Comparison of ENCODE assay signal across 8 mouse cellular contexts in genomic region chr19:3684957-3685580, GRCm38 (mm10). TPM values are rescaled to one million over a fixed set of nuclear protein-coding genes. Genes with fewer than 3 reads are reported as not detected.
DNase-seq lines count a peak whose midpoint lies in the region; TF ChIP-seq lines count a peak whose summit lies in the region.

No protein-coding gene starts in this region.

- H3K4me3 ChIP-seq in left cerebral cortex, adult 2 months = peak overlapping the region; percentile 73
- H3K4me3 ChIP-seq in forebrain, embryonic 10.5 days = peak overlapping the region; percentile 93

- peaks cover 16% of the 10 kb centered on the region for H3K27me3 ChIP-seq in forebrain, embryonic 10.5 days (ENCODE audit: poor library complexity, severe bottlenecking)

- no peak for DNase-seq in left cerebral cortex, adult 2 months (ENCODE audit: extremely low spot score in 1 of 2, low spot score in 2 of 2)
- DNase-seq in left cerebral cortex, postnatal 36 days (ENCODE audit: low spot score in 2 of 2) = no peak
- DNase-seq in forebrain, embryonic 10.5 days (ENCODE audit: extremely low spot score, low spot score) = peak; percentile 31
- peak; percentile 42 to 53 for DNase-seq in kidney, postnatal 4 days
- DNase-seq in neural tube, embryonic 10.5 days (ENCODE audit: extremely low spot score, low spot score) = peak; percentile 48
- no peak for DNase-seq in spleen, postnatal 14 days (ENCODE audit: low spot score in 2 of 2)
- DNase-seq in B cell, adult 2 months = no peak
- no peak for DNase-seq in T-cell, adult 2 months (ENCODE audit: low spot score)

- H3K27ac ChIP-seq in left cerebral cortex, adult 2 months = no peak overlapping the region; the same call in 1 of the 2 replicates
- peak overlapping the region; percentile 95 for H3K27ac ChIP-seq in forebrain, embryonic 10.5 days

- peaks cover 55% of the 10 kb centered on the region for H3K4me1 ChIP-seq in forebrain, embryonic 10.5 days

- no peaks in the 10 kb centered on the region for H3K9me3 ChIP-seq in forebrain, embryonic 10.5 days

- TF ChIP-seq CTCF in left cerebral cortex, adult 2 months (IDR thresholded peaks at IDR 0.05) = no peak

- 13% methylated on average over 11 of the region's 11 CpGs for WGBS in forebrain, embryonic 10.5 days

- H3K36me3 ChIP-seq in forebrain, embryonic 10.5 days (replicated peaks) = no peaks in the 10 kb centered on the region

- intact Hi-C loops in left cerebral cortex, adult 2 months (cut with DNase I) = loop anchor here (5.0 kb wide), 1 partner anchor 43 kb away; no protein-coding TSS in a partner anchor
- intact Hi-C loops in left cerebral cortex, postnatal 36 days (cut with DNase I) = no loop called here

RNA-seq across cellular contexts. Expression of gene Lrp5, which starts 1.3 kb away (rescaled TPM):
- 1 to 10 TPM; 8.3 to 9.3 TPM for total RNA-seq in left cerebral cortex, adult 2 months (2021)
- 1 to 10 TPM; 9.1 to 9.2 TPM for total RNA-seq in left cerebral cortex, postnatal 36 days (2021)
- 3.6 and 3.9 TPM in 2 replicates for polyA plus RNA-seq in forebrain, embryonic 10.5 days (2016; fragmentation: Nextera tagmentation; extraction: Ambion mirVana)

RNA-seq across cellular contexts. Expression of gene 1810055G02Rik, which starts 23.0 kb away (rescaled TPM):
- 10 to 100 TPM; 31.3 to 38.5 TPM for total RNA-seq in left cerebral cortex, adult 2 months (2021)
- 10 to 100 TPM; 32.7 to 33.5 TPM for total RNA-seq in left cerebral cortex, postnatal 36 days (2021)
- 44.9 and 47.7 TPM in 2 replicates for polyA plus RNA-seq in forebrain, embryonic 10.5 days (2016; fragmentation: Nextera tagmentation; extraction: Ambion mirVana)

Comparison
In these comparisons a context has a peak if more than half of its experiments do, and no peak if none do; other contexts are left out.
1. DNase-seq: peak in forebrain, embryonic 10.5 days (single experiment), kidney, postnatal 4 days (2 of 2) and neural tube, embryonic 10.5 days (single experiment); none in left cerebral cortex, adult 2 months (0 of 2), left cerebral cortex, postnatal 36 days (0 of 2), spleen, postnatal 14 days (0 of 2), B cell, adult 2 months (0 of 2) and T-cell, adult 2 months (single experiment).